Mouse (Mus musculus): Measurements from ENCODE around the gene Fam83d. TPM values are rescaled to one million over a fixed set of nuclear protein-coding genes. Genes with fewer than 3 reads are reported as not detected.
A peak's percentile ranks its signal among the peaks of the same experiment; 100 is the strongest.

Gene Fam83d
- total and polyA plus RNA-seq, 3 experiments, result 12.2 to 19.8 (median 15.5) TPM

- H3K79me2 ChIP-seq (replicated peaks; ENCODE audit: control insufficient read depth, extremely low read depth, insufficient read depth, poor library complexity, severe bottlenecking), result peaks cover 68% of the 10 kb centered on the region
- no peak for DNase-seq (ENCODE audit: extremely low read depth)
- no peak overlapping the region for H3K4me2 ChIP-seq (ENCODE audit: insufficient read depth, low read depth, poor library complexity, severe bottlenecking)
- no peak overlapping the region for H3K4me3 ChIP-seq (replicated peaks in 1 of 3; ENCODE audit: low read depth in 2 of 3, low read length in 2 of 3, poor library complexity in 1 of 3)
- H3K36me3 ChIP-seq (replicated peaks in 1 of 2; ENCODE audit: control insufficient read depth in 1 of 2, insufficient read depth in 1 of 2, low read length in 1 of 2), result peaks cover 41 to 87% of the 10 kb centered on the region in 2 experiments
- H3K4me1 ChIP-seq (ENCODE audit: control insufficient read depth in 1 of 2, insufficient read depth in 2 of 2), result peaks cover 31 to 79% of the 10 kb centered on the region in 2 experiments
- H3K9me3 ChIP-seq (replicated peaks; ENCODE audit: low read length), result peaks cover 8% of the 10 kb centered on the region
- peak overlapping the region; percentile 58 for H3K27ac ChIP-seq (ENCODE audit: insufficient read depth, low read depth)
- no peak overlapping the region for H3K9ac ChIP-seq (ENCODE audit: insufficient read depth, low read depth)
- dilution Hi-C loops (cut with MboI; ENCODE audit: extremely low pct_ligation_motif_present, extremely low pct_unique_long_range_greater_than_20kb, low sequenced_read_pairs), result no loop called here
- TF ChIP-seq HCFC1 (IDR thresholded peaks at IDR 0.05; ENCODE audit: low read depth, low read length) (no peak), JUND (conservative IDR thresholded peaks at IDR 0.05; ENCODE audit: low read depth, low read length) (no peak), NELFE (IDR thresholded peaks at IDR 0.05; ENCODE audit: low read depth, low read length) (no peak), MYC (IDR thresholded peaks at IDR 0.05; ENCODE audit: low read depth, low read length) (no peak), ZMIZ1 (IDR thresholded peaks at IDR 0.05; ENCODE audit: low read depth, low read length) (no peak), MEF2A (IDR thresholded peaks at IDR 0.05; ENCODE audit: borderline replicate concordance, low read depth, low read length) (no peak), ZC3H11A (IDR thresholded peaks at IDR 0.05; ENCODE audit: low read depth, low read length) (no peak), TCF12 (IDR thresholded peaks at IDR 0.05; ENCODE audit: low read depth, low read length) (no peak), E2F4 (IDR thresholded peaks at IDR 0.05; ENCODE audit: insufficient replicate concordance, low read depth, low read length) (no peak), ETS1 (conservative IDR thresholded peaks at IDR 0.05; ENCODE audit: low read depth, low read length) (no peak), PAX5 (IDR thresholded peaks at IDR 0.05; ENCODE audit: low read length) (no peak), RCOR1 (conservative IDR thresholded peaks at IDR 0.05; ENCODE audit: low read depth, low read length) (no peak), CHD1 (IDR thresholded peaks at IDR 0.05; ENCODE audit: low read depth, low read length) (no peak), RAD21 (IDR thresholded peaks at IDR 0.05; ENCODE audit: low read depth, low read length) (no peak), UBTF (IDR thresholded peaks at IDR 0.05; ENCODE audit: low read depth, low read length) (no peak), NRF1 (IDR thresholded peaks at IDR 0.05; ENCODE audit: low read depth, low read length) (no peak), POLR2AphosphoS2 (IDR thresholded peaks at IDR 0.05; ENCODE audit: low read depth, low read length) (no peak)
- in situ Hi-C loops (cut with MboI; ENCODE audit: low pct_ligation_motif_present, low pct_unique_long_range_greater_than_20kb, low sequenced_read_pairs), result loop anchor here (5.0 kb wide), 1 partner anchor 66 kb away; the partner anchor contains the start of gene Ppp1r16b
- H3K27me3 ChIP-seq (replicated peaks), result no peaks in the 10 kb centered on the region
Observed at GRCm38 (mm10) chr2:158733136-158733535, 34.8 kb upstream of the Fam83d start.

GRCm38 (mm10) chr2:158733914-158734313 is 34.0 kb upstream of the Fam83d start:
- dilution Hi-C loops (cut with MboI; ENCODE audit: extremely low pct_ligation_motif_present, extremely low pct_unique_long_range_greater_than_20kb, low sequenced_read_pairs), result no loop called here
- Histone ChIP-seq H3K4me3 (replicated peaks in 1 of 3; ENCODE audit: low read depth in 2 of 3, low read length in 2 of 3, poor library complexity in 1 of 3) (no peak overlapping the region), H3K27me3 (replicated peaks) (no peaks in the 10 kb centered on the region), H3K4me2 (ENCODE audit: insufficient read depth, low read depth, poor library complexity, severe bottlenecking) (no peak overlapping the region), H3K36me3 (replicated peaks in 1 of 2; ENCODE audit: control insufficient read depth in 1 of 2, insufficient read depth in 1 of 2, low read length in 1 of 2) (peaks cover 47 to 88% of the 10 kb centered on the region in 2 experiments), H3K27ac (ENCODE audit: insufficient read depth, low read depth) (peak overlapping the region; percentile 58), H3K9ac (ENCODE audit: insufficient read depth, low read depth) (0 out of 2 replicates have a peak overlapping the region, but pooled peaks have one; percentile 11), H3K79me2 (replicated peaks; ENCODE audit: control insufficient read depth, extremely low read depth, insufficient read depth, poor library complexity, severe bottlenecking) (peaks cover 66% of the 10 kb centered on the region), H3K4me1 (ENCODE audit: control insufficient read depth in 1 of 2, insufficient read depth in 2 of 2) (peaks cover 31 to 78% of the 10 kb centered on the region in 2 experiments), H3K9me3 (replicated peaks; ENCODE audit: low read length) (peaks cover 8% of the 10 kb centered on the region)
- in situ Hi-C loops (cut with MboI; ENCODE audit: low pct_ligation_motif_present, low pct_unique_long_range_greater_than_20kb, low sequenced_read_pairs), result loop anchor here (5.0 kb wide), 1 partner anchor 67 kb away; the partner anchor contains the start of gene Ppp1r16b
- TF ChIP-seq BHLHE40 (IDR thresholded peaks at IDR 0.05; ENCODE audit: low read depth, low read length), result no peak
- no peak for TF ChIP-seq MAFK (IDR thresholded peaks at IDR 0.05; ENCODE audit: insufficient replicate concordance, low read length)
- no peak for TF ChIP-seq KAT2A (IDR thresholded peaks at IDR 0.05; ENCODE audit: insufficient replicate concordance, low read length)
- no peak for TF ChIP-seq ZC3H11A (IDR thresholded peaks at IDR 0.05; ENCODE audit: low read depth, low read length)
- TF ChIP-seq TCF12 (IDR thresholded peaks at IDR 0.05; ENCODE audit: low read depth, low read length), result peak; percentile 29; the same call in 1 of the 2 replicates
- TF ChIP-seq SIN3A (IDR thresholded peaks at IDR 0.05; ENCODE audit: low read length), result no peak
- TF ChIP-seq NELFE (IDR thresholded peaks at IDR 0.05; ENCODE audit: low read depth, low read length), result no peak
- TF ChIP-seq GABPA (IDR thresholded peaks at IDR 0.05; ENCODE audit: insufficient replicate concordance, low read depth, low read length), result no peak
- no peak for TF ChIP-seq USF2 (conservative IDR thresholded peaks at IDR 0.05; ENCODE audit: low read depth, low read length)
- no peak for TF ChIP-seq TBP (conservative IDR thresholded peaks at IDR 0.05; ENCODE audit: low read depth, low read length)
- TF ChIP-seq JUND (conservative IDR thresholded peaks at IDR 0.05; ENCODE audit: low read depth, low read length), result no peak
- TF ChIP-seq USF1 (IDR thresholded peaks at IDR 0.05; ENCODE audit: low read depth, low read length), result no peak
- TF ChIP-seq MEF2A (IDR thresholded peaks at IDR 0.05; ENCODE audit: borderline replicate concordance, low read depth, low read length), result no peak; the same call in 1 of the 2 replicates
- no peak for TF ChIP-seq MAZ (IDR thresholded peaks at IDR 0.05; ENCODE audit: low read depth, low read length)
- no peak for TF ChIP-seq MXI1 (IDR thresholded peaks at IDR 0.05; ENCODE audit: low read depth, low read length)
- TF ChIP-seq PAX5 (IDR thresholded peaks at IDR 0.05; ENCODE audit: low read length), result no peak
- peak; percentile 58; the same call in 1 of the 2 replicates for TF ChIP-seq ETS1 (conservative IDR thresholded peaks at IDR 0.05; ENCODE audit: low read depth, low read length)
- no peak for TF ChIP-seq NRF1 (IDR thresholded peaks at IDR 0.05; ENCODE audit: low read depth, low read length)
- no peak for TF ChIP-seq CHD2 (IDR thresholded peaks at IDR 0.05; ENCODE audit: low read length)
- TF ChIP-seq MAX (IDR thresholded peaks at IDR 0.05; ENCODE audit: low read length), result 0 out of 2 replicates have a peak, but pooled peaks have one; percentile 11
- no peak for TF ChIP-seq JUN (IDR thresholded peaks at IDR 0.05; ENCODE audit: insufficient read depth, low read depth, low read length)
- peak; percentile 27; the same call in 1 of the 2 replicates for TF ChIP-seq EP300 (IDR thresholded peaks at IDR 0.05; ENCODE audit: low read length)
- DNase-seq (ENCODE audit: extremely low read depth), result peak; percentile 52

Data from CH12.LX (cell line).